Mouse (Mus musculus): ENCODE data around the gene Dapp1. TPM values are rescaled to one million over a fixed set of nuclear protein-coding genes. Genes with fewer than 3 reads are reported as not detected.
"Not testable (repeated sequence)": the region's sequence is repeated elsewhere in the genome, so short reads cannot be mapped to it uniquely, and the experiment has no call there.

Gene Dapp1
- polyA plus RNA-seq, 1 experiment = 8.8 TPM

DNA sequence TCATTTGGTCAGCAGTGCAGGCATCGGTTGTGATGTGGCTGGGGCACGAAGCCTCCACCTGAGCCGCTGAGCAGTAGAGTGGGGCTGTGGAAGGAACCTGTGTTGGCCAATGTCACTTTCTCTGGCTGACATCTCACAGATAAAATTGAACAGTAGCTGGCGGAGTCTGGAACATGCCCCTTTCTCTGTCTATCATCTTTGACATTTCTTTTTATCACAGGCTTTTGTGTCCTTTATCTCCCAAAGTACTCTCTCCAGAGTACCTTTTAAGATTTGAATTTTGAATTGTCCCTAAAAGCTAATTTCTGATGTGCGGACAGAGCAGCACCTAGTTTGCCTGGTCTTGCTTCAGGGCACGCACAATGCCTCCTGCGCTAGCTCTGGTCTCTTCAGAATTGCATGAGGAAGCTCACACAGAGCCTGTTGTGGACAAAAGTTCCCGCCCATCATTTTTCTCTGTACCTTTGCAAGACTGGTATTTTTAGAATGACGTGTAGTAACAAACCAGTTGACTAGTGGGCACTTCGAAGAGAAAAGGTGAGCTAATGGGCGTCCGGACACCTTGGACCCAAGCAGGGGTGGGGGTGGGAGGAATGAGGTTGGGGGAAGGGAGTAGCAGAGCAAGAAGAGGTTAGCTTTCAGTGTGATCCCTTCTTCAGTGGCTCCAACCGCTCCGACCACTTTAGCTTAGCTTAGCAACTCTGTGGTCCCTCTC is 13.1 kb downstream of the Dapp1 start:
- Histone ChIP-seq H3K4me1 (ENCODE audit: control insufficient read depth, insufficient read depth, insufficient read length, low read length) (peaks cover 18% of the 10 kb centered on the region; the same call in 1 of the 2 replicates), H3K36me3 (ENCODE audit: control insufficient read depth, insufficient read depth, low read length) (peaks cover 11% of the 10 kb centered on the region), H3K27ac (ENCODE audit: insufficient read depth, low read depth, low read length) (no peak overlapping the region), H3K4me3 (ENCODE audit: low read depth, low read length) (no peak overlapping the region), H3K27me3 (ENCODE audit: control insufficient read depth, insufficient read depth, low read length) (no peaks in the 10 kb centered on the region)
- 83% methylated on average over 14 of the region's 14 CpGs for WGBS
- no peak for TF ChIP-seq POLR2A (IDR thresholded peaks at IDR 0.05; ENCODE audit: low read depth, low read length)
- TF ChIP-seq CTCF (IDR thresholded peaks at IDR 0.05; ENCODE audit: extremely low read depth, insufficient read length, insufficient replicate concordance, low read depth, low read length) = peak; percentile 10; the same call in 1 of the 2 replicates

DNA sequence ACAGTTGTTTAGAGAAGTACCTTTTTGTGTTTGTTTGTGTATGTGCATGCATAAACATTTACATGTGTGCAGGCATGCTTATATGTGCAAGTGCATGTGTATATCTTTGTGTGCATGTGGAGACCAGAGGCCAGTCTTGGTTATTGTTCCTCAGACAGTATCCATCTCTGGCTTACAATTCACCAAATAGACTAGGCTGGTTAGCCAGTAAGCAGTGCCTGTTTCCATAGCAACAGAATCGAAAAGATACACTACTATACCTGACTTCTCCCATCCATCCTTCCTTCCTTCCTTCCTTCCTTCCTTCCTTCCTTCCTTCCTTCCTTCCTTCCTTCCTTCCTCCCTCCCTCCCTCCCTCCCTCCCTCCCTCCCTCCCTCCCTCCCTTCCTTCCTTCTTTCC is 17.3 kb downstream of the Dapp1 start:
- not testable (repeated sequence) for H3K4me3 ChIP-seq (ENCODE audit: low read depth, low read length); H3K27ac ChIP-seq (ENCODE audit: insufficient read depth, low read depth, low read length); H3K27me3 ChIP-seq (ENCODE audit: control insufficient read depth, insufficient read depth, low read length); H3K4me1 ChIP-seq (ENCODE audit: control insufficient read depth, insufficient read depth, insufficient read length, low read length)
- peaks cover 30% of the 10 kb centered on the region for H3K36me3 ChIP-seq (ENCODE audit: control insufficient read depth, insufficient read depth, low read length)
- 63% methylated on average over 1 of the region's 1 CpGs for WGBS

DNA sequence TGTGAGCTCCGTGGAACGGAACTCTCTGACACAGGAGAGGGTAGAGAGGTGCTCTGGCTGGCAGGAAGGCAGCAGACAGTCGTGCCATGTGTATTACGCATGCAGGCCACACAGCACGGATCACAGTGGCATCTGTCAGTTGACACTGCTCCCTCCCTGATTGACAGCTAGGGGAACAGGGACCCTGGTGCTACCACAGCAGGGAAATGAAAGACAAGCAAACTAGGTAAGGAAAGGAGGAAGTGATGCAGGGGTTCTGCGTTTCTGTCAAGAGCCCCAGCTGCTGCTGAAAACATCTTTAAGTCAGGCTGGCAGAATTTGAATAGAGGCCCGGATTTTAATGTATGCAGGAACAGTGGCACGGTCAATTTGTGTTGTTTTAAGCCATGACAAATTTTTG is 17.8 kb downstream of the Dapp1 start:
- Histone ChIP-seq H3K4me3 (ENCODE audit: low read depth, low read length) (no peak overlapping the region), H3K36me3 (ENCODE audit: control insufficient read depth, insufficient read depth, low read length) (peaks cover 30% of the 10 kb centered on the region), H3K27ac (ENCODE audit: insufficient read depth, low read depth, low read length) (no peak overlapping the region), H3K4me1 (ENCODE audit: control insufficient read depth, insufficient read depth, insufficient read length, low read length) (peaks cover 6% of the 10 kb centered on the region; the same call in 1 of the 2 replicates), H3K27me3 (ENCODE audit: control insufficient read depth, insufficient read depth, low read length) (no peaks in the 10 kb centered on the region)
- no peak for TF ChIP-seq POLR2A (IDR thresholded peaks at IDR 0.05; ENCODE audit: low read depth, low read length)
- TF ChIP-seq CTCF (IDR thresholded peaks at IDR 0.05; ENCODE audit: extremely low read depth, insufficient read length, insufficient replicate concordance, low read depth, low read length) = no peak
- 84% methylated on average over 8 of the region's 8 CpGs for WGBS

DNA sequence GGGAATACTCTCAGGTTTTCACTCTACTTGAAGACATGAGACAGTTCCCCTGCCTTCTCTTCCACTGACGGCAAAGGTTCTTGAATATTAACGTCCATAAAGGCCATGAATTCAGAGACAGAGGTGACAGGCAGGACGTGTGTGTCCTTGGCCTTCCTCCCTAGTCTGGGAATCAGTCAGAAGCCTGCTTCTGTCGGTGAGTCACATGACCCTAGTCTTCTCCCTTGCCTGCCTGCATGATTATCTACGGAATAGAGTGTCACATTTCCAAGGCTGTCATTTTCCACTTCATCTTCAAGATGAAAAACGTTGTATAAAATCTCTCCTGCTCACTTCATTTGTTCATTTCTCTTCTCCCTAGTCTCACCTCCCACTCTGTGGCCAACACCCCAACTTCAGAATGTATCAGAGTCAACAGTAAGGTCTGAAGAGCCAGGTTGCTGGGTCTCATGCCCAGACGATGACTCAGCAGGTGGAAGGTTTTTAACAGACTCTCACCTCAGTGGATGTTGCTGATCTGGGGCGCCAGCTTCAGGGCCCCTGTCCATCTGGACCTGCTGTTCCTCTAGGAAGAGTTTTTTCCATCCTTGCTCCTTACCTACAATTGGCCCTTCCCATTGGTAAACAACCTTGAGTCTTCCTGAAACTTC is 19.5 kb downstream of the Dapp1 start:
- TF ChIP-seq CTCF (IDR thresholded peaks at IDR 0.05; ENCODE audit: extremely low read depth, insufficient read length, insufficient replicate concordance, low read depth, low read length) (no peak), POLR2A (IDR thresholded peaks at IDR 0.05; ENCODE audit: low read depth, low read length) (no peak)
- H3K27me3 ChIP-seq (ENCODE audit: control insufficient read depth, insufficient read depth, low read length) = no peaks in the 10 kb centered on the region
- WGBS = 70% methylated on average over 8 of the region's 8 CpGs

DNA sequence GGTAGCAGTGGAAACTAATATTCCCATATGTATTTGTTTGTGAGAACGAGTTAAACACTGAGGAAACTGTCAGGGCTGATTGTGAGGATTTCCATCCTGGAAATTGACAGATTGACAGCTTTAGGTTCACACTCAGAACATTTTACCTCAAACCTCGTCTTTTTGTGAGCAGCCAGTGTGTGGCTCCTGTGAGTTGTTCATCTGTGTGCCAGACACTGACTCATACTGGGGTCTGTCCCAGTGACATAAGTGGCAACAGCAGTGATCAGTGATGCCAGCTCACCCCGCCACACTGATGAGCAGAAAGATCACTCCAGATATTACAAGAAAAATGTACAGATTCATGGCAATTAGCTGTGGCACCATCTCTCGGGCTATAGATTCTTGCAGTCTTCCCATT is 21.9 kb downstream of the Dapp1 start:
- Histone ChIP-seq H3K4me1 (ENCODE audit: control insufficient read depth, insufficient read depth, insufficient read length, low read length) (no peaks in the 10 kb centered on the region; the same call in 1 of the 2 replicates), H3K27me3 (ENCODE audit: control insufficient read depth, insufficient read depth, low read length) (no peaks in the 10 kb centered on the region), H3K36me3 (ENCODE audit: control insufficient read depth, insufficient read depth, low read length) (peaks cover 31% of the 10 kb centered on the region), H3K4me3 (ENCODE audit: low read depth, low read length) (no peak overlapping the region), H3K27ac (ENCODE audit: insufficient read depth, low read depth, low read length) (no peak overlapping the region)
- TF ChIP-seq POLR2A (IDR thresholded peaks at IDR 0.05; ENCODE audit: low read depth, low read length) (no peak), CTCF (IDR thresholded peaks at IDR 0.05; ENCODE audit: extremely low read depth, insufficient read length, insufficient replicate concordance, low read depth, low read length) (no peak)
- 85% methylated on average over 4 of the region's 4 CpGs for WGBS

More for the DNA sequence above, 19.5 kb downstream of the Dapp1 start:
- Histone ChIP-seq H3K4me3 (ENCODE audit: low read depth, low read length) (no peak overlapping the region), H3K36me3 (ENCODE audit: control insufficient read depth, insufficient read depth, low read length) (peaks cover 37% of the 10 kb centered on the region), H3K4me1 (ENCODE audit: control insufficient read depth, insufficient read depth, insufficient read length, low read length) (no peaks in the 10 kb centered on the region), H3K27ac (ENCODE audit: insufficient read depth, low read depth, low read length) (no peak overlapping the region)

DNA sequence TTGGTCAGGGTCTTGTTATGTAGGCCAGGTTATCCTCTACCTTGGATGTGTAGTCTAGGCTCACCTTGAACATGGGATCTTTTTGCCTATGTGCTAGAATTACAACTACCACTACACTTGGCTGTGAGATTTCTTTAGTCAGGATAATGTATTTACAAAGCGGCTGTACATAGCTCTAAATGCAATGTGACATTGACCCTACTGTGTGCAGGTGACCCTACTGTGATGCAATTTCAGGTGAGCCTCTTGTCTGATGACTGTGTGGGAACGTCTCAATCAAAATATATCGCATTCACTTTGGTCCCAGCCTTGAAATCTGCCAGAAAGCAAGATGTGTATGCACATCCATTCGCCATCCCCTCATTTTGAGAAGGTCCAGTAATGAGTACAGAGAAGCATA is 23.0 kb downstream of the Dapp1 start:
- Histone ChIP-seq H3K27me3 (ENCODE audit: control insufficient read depth, insufficient read depth, low read length) (no peaks in the 10 kb centered on the region), H3K4me1 (ENCODE audit: control insufficient read depth, insufficient read depth, insufficient read length, low read length) (peaks cover 3% of the 10 kb centered on the region; the same call in 1 of the 2 replicates), H3K36me3 (ENCODE audit: control insufficient read depth, insufficient read depth, low read length) (peaks cover 29% of the 10 kb centered on the region), H3K27ac (ENCODE audit: insufficient read depth, low read depth, low read length) (no peak overlapping the region), H3K4me3 (ENCODE audit: low read depth, low read length) (no peak overlapping the region)
- WGBS = 96% methylated on average over 4 of the region's 4 CpGs
- TF ChIP-seq CTCF (IDR thresholded peaks at IDR 0.05; ENCODE audit: extremely low read depth, insufficient read length, insufficient replicate concordance, low read depth, low read length) = no peak
- no peak for TF ChIP-seq POLR2A (IDR thresholded peaks at IDR 0.05; ENCODE audit: low read depth, low read length)

DNA sequence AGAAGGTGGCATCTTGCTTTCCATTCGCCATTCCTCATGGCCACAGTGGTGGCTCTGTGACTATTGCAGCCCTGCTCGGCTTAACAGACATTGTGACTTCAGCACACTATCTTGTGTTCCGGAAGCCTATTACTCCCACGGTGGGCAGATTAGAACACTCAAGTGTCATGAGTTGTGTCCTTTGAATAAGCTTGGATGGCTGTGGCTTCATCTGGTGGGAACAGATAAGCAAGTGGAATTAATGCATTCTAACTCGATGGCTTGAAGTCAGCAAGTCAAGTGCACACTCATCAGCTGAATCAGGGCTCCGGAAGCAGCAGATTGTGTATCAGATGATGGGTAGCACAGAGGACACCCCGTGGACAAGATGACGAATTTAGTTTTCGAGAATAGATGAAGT is 23.5 kb downstream of the Dapp1 start:
- no peaks in the 10 kb centered on the region for H3K27me3 ChIP-seq (ENCODE audit: control insufficient read depth, insufficient read depth, low read length)
- peaks cover 28% of the 10 kb centered on the region for H3K36me3 ChIP-seq (ENCODE audit: control insufficient read depth, insufficient read depth, low read length)
- H3K4me3 ChIP-seq (ENCODE audit: low read depth, low read length) = no peak overlapping the region
- no peak for TF ChIP-seq POLR2A (IDR thresholded peaks at IDR 0.05; ENCODE audit: low read depth, low read length)
- no peak for TF ChIP-seq CTCF (IDR thresholded peaks at IDR 0.05; ENCODE audit: extremely low read depth, insufficient read length, insufficient replicate concordance, low read depth, low read length)
- H3K4me1 ChIP-seq (ENCODE audit: control insufficient read depth, insufficient read depth, insufficient read length, low read length) = peaks cover 5% of the 10 kb centered on the region; the same call in 1 of the 2 replicates
- 91% methylated on average over 9 of the region's 9 CpGs for WGBS
- H3K27ac ChIP-seq (ENCODE audit: insufficient read depth, low read depth, low read length) = no peak overlapping the region
